Mouse (Mus musculus) liver, embryonic 18 days (tissue): Measurements from ENCODE around the gene Cep350. TPM values are rescaled to one million over a fixed set of nuclear protein-coding genes. Genes with fewer than 3 reads are reported as not detected.

Source experiments
- polyA plus RNA-seq: library from polyadenylated mRNA; depleted of rRNA; stranded (reverse); fragments of >200 nt; gene quantifications from 2 replicates; pipeline ENCODE4 v1.2.3, GENCODE M21; 2012; rRNA removed

The Cep350 gene
- polyA plus RNA-seq = 3.4 and 3.9 TPM in 2 replicates

GRCm38 (mm10) chr1:155973068-155973718 is at the start of gene Cep350:
Gene Cep350 (minus strand): TSS chr1:155973255.

GRCm38 (mm10) chr1:155812581-155813499 is 160.2 kb downstream of the Cep350 start, which contains the start of gene Qsox1:
Gene Qsox1 (minus strand): TSS chr1:155812889.

Other genes with a start within 250 kb of the Cep350 start
- gene Lhx4, start 221.6 kb downstream of the Cep350 start, polyA plus RNA-seq = not detected in 2 replicates
- gene Qsox1, start 160.4 kb downstream of the Cep350 start, polyA plus RNA-seq = 345 and 350 TPM in 2 replicates
- gene Tor1aip2, start 62.1 kb upstream of the Cep350 start, polyA plus RNA-seq = 59.5 and 66.7 TPM in 2 replicates
- gene Tor1aip1, start 63.2 kb upstream of the Cep350 start, polyA plus RNA-seq = 11.9 and 12.1 TPM in 2 replicates
- 0.06 and 0.08 TPM in 2 replicates for gene Fam163a, start 231.8 kb upstream of the Cep350 start, polyA plus RNA-seq